In the genomic region with DNA sequence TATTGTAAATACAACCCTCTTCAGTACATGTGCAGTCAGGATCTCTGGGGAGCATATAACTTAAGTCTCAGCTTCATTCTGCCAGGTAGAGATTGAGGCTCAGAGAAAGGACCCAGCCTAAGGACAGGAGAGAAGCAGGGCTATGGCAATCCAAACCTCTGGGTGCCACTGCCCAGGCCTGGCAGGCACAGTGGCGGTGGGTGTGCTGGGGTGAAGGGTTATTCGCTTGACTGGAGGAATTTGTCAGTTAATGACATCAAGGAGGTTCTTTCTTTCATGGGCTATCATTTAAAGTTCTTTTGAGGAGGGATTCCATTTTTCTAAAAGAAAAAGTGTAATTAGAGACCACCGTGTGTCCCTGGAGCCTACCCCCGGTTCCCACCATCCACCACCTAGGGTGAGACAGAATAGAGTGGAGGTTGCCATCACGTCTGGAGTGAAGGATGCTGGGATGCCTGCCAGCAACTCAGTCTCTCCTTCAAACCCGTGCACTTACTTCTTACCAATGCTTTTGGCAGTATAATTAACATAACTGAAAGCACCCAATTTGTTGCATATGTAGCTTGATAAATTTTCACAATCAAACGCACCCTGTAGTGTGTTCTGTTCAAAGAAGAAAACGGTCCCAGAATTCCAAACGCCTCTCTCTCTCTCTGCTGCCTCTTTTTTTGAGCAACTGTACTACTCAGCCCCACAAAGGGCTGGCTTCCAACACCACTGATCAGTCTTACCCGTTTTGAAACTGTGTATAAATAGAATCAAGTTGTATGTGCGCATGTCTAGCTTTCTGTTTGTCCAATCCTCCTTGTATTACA, we compare ENCODE assay signal across 14 mouse cellular contexts. TPM values are rescaled to one million over a fixed set of nuclear protein-coding genes. Genes with fewer than 3 reads are reported as not detected.
A peak's percentile ranks its signal among the peaks of the same experiment; 100 is the strongest.
DNase-seq lines count a peak whose midpoint lies in the region; ATAC-seq and TF ChIP-seq lines count a peak whose summit lies in the region.
"Had no signal": no experiment of that assay in that cellular context is flagged by ENCODE, and none has a peak within 500 bp of the region (broad histone marks: within the 10 kb centered on the region; RNA-seq: fewer than 3 reads in every experiment).

No protein-coding gene starts in this region.

- TF ChIP-seq POLR2A in cerebellum, adult 2 months (IDR thresholded peaks at IDR 0.05; ENCODE audit: borderline replicate concordance, insufficient read depth, low read length) = no peak

- ATAC-seq in lung, postnatal 0 days = no peak
- ATAC-seq in neural tube, embryonic 14.5 days (ENCODE audit: low read depth) = peak; percentile 51; the same call in 1 of the 2 replicates

- H3K4me1 ChIP-seq in lung, postnatal 0 days (ENCODE audit: insufficient read depth, low read depth, low read length) = no peaks in the 10 kb centered on the region
- H3K4me1 ChIP-seq in forebrain, embryonic 10.5 days = peaks cover 30% of the 10 kb centered on the region
- no peaks in the 10 kb centered on the region for H3K4me1 ChIP-seq in neural tube, embryonic 14.5 days (ENCODE audit: control insufficient read depth, insufficient read depth, low read length)
- H3K4me1 ChIP-seq in cerebellum, adult 2 months (ENCODE audit: control insufficient read depth, insufficient read depth, low read length) = no peaks in the 10 kb centered on the region

- H3K9ac ChIP-seq in lung, postnatal 0 days (replicated peaks; ENCODE audit: low read depth) = no peak overlapping the region
- no peak overlapping the region for H3K9ac ChIP-seq in neural tube, embryonic 14.5 days (replicated peaks; ENCODE audit: low read depth, low read length)
- H3K9ac ChIP-seq: heart, embryonic 13.5 days; liver, embryonic 14.5 days had no signal

- intact Hi-C loops in heart, postnatal 14 days (cut with DNase I) = no loop called here

- no peaks in the 10 kb centered on the region for H3K9me3 ChIP-seq in lung, postnatal 0 days (ENCODE audit: low read length)
- H3K9me3 ChIP-seq in forebrain, embryonic 10.5 days = peaks cover 12% of the 10 kb centered on the region; the same call in 1 of the 2 replicates
- H3K9me3 ChIP-seq in neural tube, embryonic 14.5 days (ENCODE audit: control insufficient read depth, low read length) = no peaks in the 10 kb centered on the region

- H3K4me3 ChIP-seq in lung, postnatal 0 days (ENCODE audit: low read depth, low read length) = no peak overlapping the region
- H3K4me3 ChIP-seq in forebrain, embryonic 10.5 days = no peak overlapping the region
- H3K4me3 ChIP-seq in neural tube, embryonic 14.5 days (ENCODE audit: low read depth, low read length) = no peak overlapping the region
- no peak overlapping the region for H3K4me3 ChIP-seq in cerebellum, adult 2 months (replicated peaks; ENCODE audit: insufficient read depth, low read depth, low read length)
- H3K4me3 ChIP-seq: erythroblast, embryonic 14.5 days; heart, embryonic 13.5 days; left cerebral cortex, adult 2 months had no signal

- H3K27me3 ChIP-seq in lung, postnatal 0 days (replicated peaks; ENCODE audit: insufficient read depth, low read length) = no peaks in the 10 kb centered on the region
- H3K27me3 ChIP-seq in forebrain, embryonic 10.5 days (ENCODE audit: poor library complexity, severe bottlenecking) = peaks cover 18% of the 10 kb centered on the region
- no peaks in the 10 kb centered on the region for H3K27me3 ChIP-seq in neural tube, embryonic 14.5 days (ENCODE audit: control insufficient read depth, insufficient read depth, low read length)
- H3K27me3 ChIP-seq in cerebellum, adult 2 months (ENCODE audit: control insufficient read depth, insufficient read depth, low read length) = no peaks in the 10 kb centered on the region; the same call in 1 of the 2 replicates
- H3K27me3 ChIP-seq: heart, embryonic 13.5 days had no signal

- H3K4me2 ChIP-seq in lung, postnatal 0 days (replicated peaks; ENCODE audit: low read depth, low read length) = no peak overlapping the region
- H3K4me2 ChIP-seq in neural tube, embryonic 14.5 days (ENCODE audit: low read depth, low read length) = no peak overlapping the region
- H3K4me2 ChIP-seq: heart, embryonic 13.5 days had no signal

- H3K27ac ChIP-seq in lung, postnatal 0 days (ENCODE audit: low read length) = no peak overlapping the region
- 0 out of 2 replicates have a peak overlapping the region, but pooled peaks have one; percentile 17 for H3K27ac ChIP-seq in forebrain, embryonic 10.5 days
- H3K27ac ChIP-seq in neural tube, embryonic 14.5 days (ENCODE audit: low read depth, low read length) = no peak overlapping the region
- no peak overlapping the region for H3K27ac ChIP-seq in cerebellum, adult 2 months (ENCODE audit: insufficient read depth, low read length)
- H3K27ac ChIP-seq: heart, embryonic 13.5 days; left cerebral cortex, adult 2 months; liver, embryonic 14.5 days had no signal

- peak; percentile 24 for DNase-seq in heart, adult 8-10 months (ENCODE audit: low spot score)
- DNase-seq in heart, postnatal 14 days = no peak
- peak; percentile 60 for DNase-seq in lung, postnatal 0 days (ENCODE audit: low spot score)
- DNase-seq in lung, postnatal 10 days = no peak
- DNase-seq in forebrain, embryonic 10.5 days (ENCODE audit: extremely low spot score, low spot score) = no peak
- DNase-seq in cerebellum, adult 9-10 months = no peak
- no peak for DNase-seq in cerebellum, adult 2 months
- DNase-seq: cerebellum, postnatal 25 days had no signal

- WGBS in lung, postnatal 0 days = 43% methylated on average over 11 of the region's 11 CpGs
- 44% methylated on average over 11 of the region's 11 CpGs for WGBS in forebrain, embryonic 10.5 days
- WGBS in neural tube, embryonic 14.5 days = 41% methylated on average over 11 of the region's 11 CpGs
- WGBS in cerebellum, adult 2 months = 11% methylated on average over 11 of the region's 11 CpGs

- H3K36me3 ChIP-seq in lung, postnatal 0 days (ENCODE audit: insufficient read depth, low read length) = no peaks in the 10 kb centered on the region
- H3K36me3 ChIP-seq in forebrain, embryonic 10.5 days (replicated peaks) = no peaks in the 10 kb centered on the region
- H3K36me3 ChIP-seq in neural tube, embryonic 14.5 days (ENCODE audit: control insufficient read depth, insufficient read depth, low read length) = no peaks in the 10 kb centered on the region
- H3K36me3 ChIP-seq: heart, embryonic 13.5 days had no signal

- TF ChIP-seq CTCF in lung, postnatal 0 days (IDR thresholded peaks at IDR 0.05) = no peak
- no peak for TF ChIP-seq CTCF in cerebellum, adult 2 months (IDR thresholded peaks at IDR 0.05; ENCODE audit: borderline replicate concordance, insufficient read depth, low read depth, low read length)

- TF ChIP-seq EP300 in lung, postnatal 0 days (IDR thresholded peaks at IDR 0.05) = no peak

RNA-seq across cellular contexts. Expression of a gene that starts 27.1 kb away (rescaled TPM):
- 10 to 100 TPM; 46.4 to 59.2 (median 52.7) TPM for total RNA-seq in heart, adult 8-10 months (2022)
- total RNA-seq in heart, postnatal 14 days (2021) = 10 to 100 TPM; 34.7 to 37.8 TPM
- 3.6 and 3.9 TPM in 2 replicates for polyA plus RNA-seq in lung, postnatal 0 days (2015; fragmentation: Nextera tagmentation; extraction: Ambion mirVana)
- polyA plus RNA-seq in forebrain, embryonic 10.5 days (2016; fragmentation: Nextera tagmentation; extraction: Ambion mirVana) = 6.2 and 6.6 TPM in 2 replicates
- 3.9 and 4.8 TPM in 2 replicates for polyA plus RNA-seq in neural tube, embryonic 14.5 days (2014; fragmentation: Nextera tagmentation; extraction: Ambion mirVana)
- polyA plus RNA-seq in cerebellum, adult 2 months (2012; rRNA removed) = 9.0 and 11.6 TPM in 2 replicates
- total RNA-seq: megakaryocyte-erythroid progenitor cell, adult 5-6 weeks had no signal

Comparison
In these comparisons a context has a peak if more than half of its experiments do, and no peak if none do; other contexts are left out.
1. DNase-seq: peak in heart, adult 8-10 months (single experiment) and lung, postnatal 0 days (single experiment); none in heart, postnatal 14 days (0 of 2), lung, postnatal 10 days (single experiment), forebrain, embryonic 10.5 days (single experiment), cerebellum, adult 9-10 months (single experiment) and cerebellum, adult 2 months (0 of 2).